In the genomic region with DNA sequence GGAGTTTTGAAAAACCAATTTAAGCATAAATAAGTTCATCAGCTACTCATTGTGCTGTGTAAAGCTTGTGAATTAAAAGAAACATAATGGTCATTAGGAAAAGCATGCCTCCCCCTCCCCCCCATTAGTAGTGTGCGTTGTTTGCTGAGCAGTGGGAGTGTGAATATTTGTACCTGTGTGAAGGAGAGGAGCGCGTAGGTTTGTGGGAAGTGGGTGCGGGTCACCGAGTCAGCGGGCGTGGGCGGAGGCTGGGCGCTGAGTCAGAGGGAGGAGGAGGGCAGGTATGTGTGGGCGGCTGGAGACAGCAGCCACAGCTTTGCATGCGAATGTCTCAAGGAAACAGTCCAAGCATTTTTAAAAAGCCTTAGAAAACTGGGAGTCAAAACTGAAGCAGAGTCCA, we compare ENCODE assay signal across 8 mouse cellular contexts. TPM values are rescaled to one million over a fixed set of nuclear protein-coding genes. Genes with fewer than 3 reads are reported as not detected.
DNase-seq lines count a peak whose midpoint lies in the region; ATAC-seq lines count a peak whose summit lies in the region.

No protein-coding gene starts in this region.

- no peaks in the 10 kb centered on the region for H3K36me3 ChIP-seq in forebrain, embryonic 15.5 days
- H3K36me3 ChIP-seq in hindbrain, embryonic 16.5 days (ENCODE audit: control insufficient read depth, insufficient read depth, low read length): no peaks in the 10 kb centered on the region

- 0 out of 2 replicates have a peak overlapping the region, but pooled peaks have one; percentile 45 for H3K27ac ChIP-seq in forebrain, embryonic 15.5 days (replicated peaks)
- no peak overlapping the region for H3K27ac ChIP-seq in hindbrain, embryonic 16.5 days (ENCODE audit: low read depth, low read length)

- H3K27me3 ChIP-seq in forebrain, embryonic 15.5 days: no peaks in the 10 kb centered on the region
- no peaks in the 10 kb centered on the region for H3K27me3 ChIP-seq in hindbrain, embryonic 16.5 days (replicated peaks; ENCODE audit: control insufficient read depth, insufficient read depth, low read length)

- peak overlapping the region; percentile 40 for H3K4me2 ChIP-seq in forebrain, embryonic 15.5 days (replicated peaks)
- H3K4me2 ChIP-seq in hindbrain, embryonic 16.5 days (ENCODE audit: low read length): peak overlapping the region; percentile 54

- H3K9ac ChIP-seq in forebrain, embryonic 15.5 days (replicated peaks): 0 out of 2 replicates have a peak overlapping the region, but pooled peaks have one; percentile 2
- no peak overlapping the region; the same call in 1 of the 2 replicates for H3K9ac ChIP-seq in hindbrain, embryonic 16.5 days (ENCODE audit: low read depth, low read length)

- peak; percentile 77 for ATAC-seq in forebrain, embryonic 15.5 days (replicated peaks)
- peak; percentile 49; the same call in 1 of the 2 replicates for ATAC-seq in hindbrain, embryonic 16.5 days
- ATAC-seq in megakaryocyte-erythroid progenitor cell, adult 5-6 weeks (replicated peaks; ENCODE audit: low FRiP score, low TSS enrichment, poor library complexity, severe bottlenecking): peak; percentile 70; the same call in 1 of the 2 replicates

- H3K4me1 ChIP-seq in forebrain, embryonic 15.5 days: peaks cover 14% of the 10 kb centered on the region
- peaks cover 4% of the 10 kb centered on the region for H3K4me1 ChIP-seq in hindbrain, embryonic 16.5 days (ENCODE audit: control insufficient read depth, insufficient read depth, low read depth, low read length)

- H3K9me3 ChIP-seq in forebrain, embryonic 15.5 days: no peaks in the 10 kb centered on the region
- no peaks in the 10 kb centered on the region for H3K9me3 ChIP-seq in hindbrain, embryonic 16.5 days (ENCODE audit: control insufficient read depth, low read length)

- peak overlapping the region; percentile 20; the same call in 1 of the 2 replicates for H3K4me3 ChIP-seq in forebrain, embryonic 15.5 days
- H3K4me3 ChIP-seq in hindbrain, embryonic 16.5 days (ENCODE audit: low read length): peak overlapping the region; percentile 21; the same call in 1 of the 2 replicates

- peak; percentile 55 to 76 for DNase-seq in adrenal gland, adult (ENCODE audit: inconsistent age in 2 of 2, low spot score in 1 of 2)
- no peak for DNase-seq in adrenal gland, adult 8-10 months
- DNase-seq in adrenal gland, postnatal 10 days: peak; percentile 52
- peak; percentile 40 to 75 for DNase-seq in left cerebral cortex, adult 8-10 months (ENCODE audit: low spot score in 2 of 2)
- DNase-seq in testis, postnatal 14 days (ENCODE audit: low spot score): peak; percentile 70

- WGBS in forebrain, embryonic 15.5 days: 24% methylated on average over 11 of the region's 11 CpGs
- WGBS in hindbrain, embryonic 16.5 days: 42% methylated on average over 11 of the region's 11 CpGs

RNA-seq across cellular contexts. Expression of gene Nemp2, which starts 32.7 kb away (rescaled TPM):
- 1 to 10 TPM; 3.2 to 5.9 (median 4.9) TPM for total RNA-seq in adrenal gland, adult 8-10 months (2022)
- 1 to 10 TPM; 3.1 to 5.4 TPM for total RNA-seq in adrenal gland, postnatal 10 days (2021)
- polyA plus RNA-seq in forebrain, embryonic 15.5 days (2015; fragmentation: Nextera tagmentation; extraction: Ambion mirVana): 8.5 and 8.9 TPM in 2 replicates
- 5.4 and 5.6 TPM in 2 replicates for polyA plus RNA-seq in hindbrain, embryonic 16.5 days (2015; fragmentation: Nextera tagmentation; extraction: Ambion mirVana)
- total RNA-seq in left cerebral cortex, adult 8-10 months (2022): 1 to 10 TPM; 3.7 to 4.9 (median 4.3) TPM
- total RNA-seq in megakaryocyte-erythroid progenitor cell, adult 5-6 weeks (2014; fragmentation: Nextera tagmentation): 8.1 and 10.6 TPM in 2 replicates
- 4.3 and 4.8 TPM in 2 replicates for total RNA-seq in megakaryocyte-erythroid progenitor cell, adult 5-6 weeks (2017)
